Mouse (Mus musculus) myocyte (in vitro differentiated cells): ENCODE results near the gene Tppp2.

Source experiments
- CEBPB ChIP-seq: IDR thresholded peaks from 2 replicates; pipeline ENCODE4 v1.6.1; 2011; ENCODE audit warnings: mild to moderate bottlenecking, moderate library complexity; ENCODE audit not compliant: poor library complexity, insufficient read depth, severe bottlenecking
- E2F4 ChIP-seq: IDR thresholded peaks from one replicate; pipeline ENCODE4 v1.6.1; 2011; ENCODE audit warnings: mild to moderate bottlenecking, control low read depth, moderate library complexity; ENCODE audit not compliant: insufficient read depth
- MAX ChIP-seq: IDR thresholded peaks from one replicate; pipeline ENCODE4 v1.6.1; 2011; ENCODE audit warnings: low read depth, mild to moderate bottlenecking, control low read depth
- MYOG ChIP-seq, 3 experiments: IDR thresholded peaks; one replicate each; pipeline ENCODE4 v1.6.1; 2011; ENCODE audit warnings: control low read depth in 2 of 3, low read depth in 2 of 3, mild to moderate bottlenecking in 2 of 3; ENCODE audit not compliant: insufficient read length in 2 of 3, control insufficient read depth in 1 of 3, insufficient read depth in 1 of 3
- POLR2A ChIP-seq: IDR thresholded peaks from one replicate; pipeline ENCODE4 v1.6.1; 2011; ENCODE audit warnings: low read depth, mild to moderate bottlenecking, control low read depth, moderate library complexity; ENCODE audit not compliant: insufficient read length
- POLR2AphosphoS2 ChIP-seq: IDR thresholded peaks from one replicate; pipeline ENCODE4 v1.6.1; 2011; ENCODE audit warnings: low read depth, control low read depth; ENCODE audit not compliant: insufficient read length
- REST ChIP-seq: IDR thresholded peaks from one replicate; pipeline ENCODE4 v1.6.1; 2011; ENCODE audit warnings: mild to moderate bottlenecking, control low read depth, moderate library complexity; ENCODE audit not compliant: insufficient read depth, insufficient read length
- SRF ChIP-seq: IDR thresholded peaks from one replicate; pipeline ENCODE4 v1.6.1; 2011; ENCODE audit warnings: low read depth; ENCODE audit not compliant: control insufficient read depth, insufficient read length
- TCF12 ChIP-seq: IDR thresholded peaks from one replicate; pipeline ENCODE4 v1.6.1; 2011; ENCODE audit warnings: mild to moderate bottlenecking, control low read depth; ENCODE audit not compliant: poor library complexity, insufficient read depth, severe bottlenecking
- USF1 ChIP-seq: IDR thresholded peaks from one replicate; pipeline ENCODE4 v1.6.1; 2011; ENCODE audit warnings: low read depth, mild to moderate bottlenecking, control low read depth, moderate library complexity

DNA sequence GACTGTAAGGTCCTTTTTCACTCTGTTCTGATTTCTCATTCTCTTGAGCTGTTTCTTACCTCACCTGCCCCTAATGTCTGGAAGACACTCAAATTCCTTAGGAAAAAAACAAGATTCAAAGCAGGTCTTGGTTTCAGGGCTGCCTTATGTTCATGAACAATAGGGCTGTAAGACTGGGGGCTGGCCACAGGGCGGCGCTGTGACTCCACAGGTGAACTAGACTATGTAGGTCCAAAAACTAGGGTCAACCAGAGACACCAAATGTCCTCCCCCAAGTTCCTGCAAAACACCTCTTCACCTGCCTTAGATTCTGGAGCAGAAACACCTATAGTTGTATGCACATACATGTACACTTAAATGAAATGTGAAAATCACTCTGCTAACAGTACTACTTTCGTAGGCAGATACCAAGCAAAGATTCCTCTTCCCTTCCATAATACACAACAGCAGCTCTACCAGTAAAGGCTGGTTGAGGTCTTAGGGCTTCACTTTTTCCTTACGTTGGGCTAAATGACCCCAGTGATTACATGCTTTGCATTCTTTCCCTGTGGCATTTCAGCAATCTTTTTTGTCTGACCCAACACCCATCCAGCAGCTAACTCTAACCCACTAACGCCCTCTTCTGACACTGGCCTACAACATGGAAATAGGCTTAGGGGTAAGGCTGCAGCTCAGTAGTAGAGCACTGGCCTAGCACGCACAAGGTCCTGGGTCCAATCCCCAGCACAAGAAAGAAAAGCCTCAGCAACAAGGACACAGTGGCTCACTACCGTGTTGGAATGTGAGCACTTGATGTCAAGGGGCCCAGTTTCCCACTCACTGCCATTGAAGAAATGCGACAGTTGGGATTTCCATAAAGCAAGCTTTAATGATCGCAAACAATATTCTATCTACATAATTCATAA is 15.2 kb upstream of the Tppp2 start:
- TF ChIP-seq POLR2A = no peak
- TF ChIP-seq MAX = no peak
- no peak for TF ChIP-seq CEBPB
- TF ChIP-seq MYOG (IDR thresholded peaks at IDR 0.05; ENCODE audit: control insufficient read depth in 1 of 3, insufficient read depth in 1 of 3, insufficient read length in 2 of 3, low read depth in 2 of 3) = no peak
- no peak for TF ChIP-seq REST
- no peak for TF ChIP-seq SRF
- no peak for TF ChIP-seq USF1
- no peak for TF ChIP-seq POLR2AphosphoS2
- TF ChIP-seq TCF12 = no peak
- no peak for TF ChIP-seq E2F4
